Mouse (Mus musculus) Patski (cell line): Measurements from ENCODE around the gene Gm20388. TPM values are rescaled to one million over a fixed set of nuclear protein-coding genes. Genes with fewer than 3 reads are reported as not detected.

Experiments used
- ATAC-seq: fragments of 100-300 bp; one replicate; pipeline ENCODE4 v1.8.0; 2021
- CTCF ChIA-PET: fragments of 350-600 bp; sonication (Branson Sonifier 250); formaldehyde crosslinking; loops from one replicate; lab custom pipeline; 2022; ENCODE audit warnings: inconsistent platforms; lab: Charles Lee
- POLR2A ChIA-PET: fragments of 350-600 bp; sonication (Branson Sonifier 250); formaldehyde crosslinking; loops from one replicate; lab custom pipeline; 2022; ENCODE audit warnings: antibody characterized with exemption, inconsistent platforms; lab: Charles Lee
- DNase-seq: peaks from one replicate; pipeline ENCODE4 v3.0.0-alpha.2; 2011; ENCODE audit warnings: low read depth, low spot score
- H3K27me3 ChIP-seq: fragments of 371-371 bp; one replicate; pipeline ENCODE4 v1.5.1; 2021
- CTCF ChIP-seq: fragments of 100-300 bp; IDR thresholded peaks from one replicate; pipeline ENCODE4 v1.5.1; 2021
- in situ Hi-C: fragments of 300-500 bp; cut with MboI; formaldehyde crosslinking; loops from 3 replicates; pipeline ENCODE4 v1.11.1; 2018; ENCODE audit warnings: low pct_unique_long_range_greater_than_20kb, mixed read lengths
- polyA plus RNA-seq: library from polyadenylated mRNA; unstranded; gene quantifications from one replicate; pipeline ENCODE4 v1.2.3, GENCODE M21; 2021

Gene Gm20388
- polyA plus RNA-seq, 1 experiment from 2014 or later = 86.7 TPM

DNA sequence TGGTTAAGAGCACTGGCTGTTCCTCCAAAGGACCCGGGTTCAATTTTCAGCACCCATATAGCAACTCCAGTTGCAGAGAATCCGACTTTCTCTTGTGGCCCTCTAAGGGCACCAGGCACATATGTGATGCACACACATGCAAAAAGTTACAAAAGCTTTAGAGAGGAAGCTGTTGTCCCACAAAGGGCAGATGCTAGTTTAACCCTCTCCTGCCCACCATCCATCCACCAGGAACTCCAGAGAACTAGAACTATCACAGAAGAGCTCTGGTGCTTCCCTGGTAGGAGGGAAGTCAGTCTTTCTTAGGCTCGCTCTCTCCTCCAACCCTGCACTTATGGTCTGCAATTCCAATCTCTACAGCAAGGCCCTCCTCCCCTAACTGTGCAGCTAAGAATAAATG lies 3082.4 kb downstream of the Gm20388 start:
- no peaks in the 10 kb centered on the region for H3K27me3 ChIP-seq
- CTCF ChIA-PET = no interaction called here
- in situ Hi-C loops = no loop called here
- DNase-seq = no peak
- POLR2A ChIA-PET = no interaction called here
- TF ChIP-seq CTCF = no peak
- ATAC-seq = no peak

GRCm38 (mm10) chr8:122993740-122994139 lies 3083.1 kb downstream of the Gm20388 start:
- TF ChIP-seq CTCF = no peak
- in situ Hi-C loops = no loop called here
- H3K27me3 ChIP-seq = no peaks in the 10 kb centered on the region
- POLR2A ChIA-PET = no interaction called here
- ATAC-seq = no peak
- CTCF ChIA-PET = no interaction called here
- no peak for DNase-seq

DNA sequence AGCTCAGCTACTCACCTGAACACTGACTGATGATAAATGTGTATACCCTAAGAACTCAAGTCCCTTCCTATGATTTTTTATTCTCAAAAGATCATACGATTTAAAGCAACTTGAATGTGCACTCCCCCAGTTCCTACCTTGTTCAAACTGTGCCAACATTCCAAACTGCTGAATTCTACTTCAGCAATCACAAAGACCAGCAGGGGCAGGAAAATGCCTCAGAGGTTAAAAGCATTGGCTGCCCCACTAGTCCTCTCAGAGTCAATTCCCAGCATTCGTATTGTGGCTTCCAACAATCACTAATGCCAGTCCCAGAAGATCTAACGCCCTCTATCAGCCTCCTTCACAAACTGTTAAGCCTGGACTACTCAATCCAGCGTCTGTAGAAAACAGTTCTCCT lies 3087.3 kb downstream of the Gm20388 start:
- in situ Hi-C loops = no loop called here
- POLR2A ChIA-PET = no interaction called here
- no peak for TF ChIP-seq CTCF
- no peak for DNase-seq
- no peak for ATAC-seq
- no peaks in the 10 kb centered on the region for H3K27me3 ChIP-seq
- CTCF ChIA-PET = interaction anchor here (1.2 kb wide), 1 partner anchor 27 kb away, joined by 4 read pairs; no protein-coding TSS in a partner anchor

DNA sequence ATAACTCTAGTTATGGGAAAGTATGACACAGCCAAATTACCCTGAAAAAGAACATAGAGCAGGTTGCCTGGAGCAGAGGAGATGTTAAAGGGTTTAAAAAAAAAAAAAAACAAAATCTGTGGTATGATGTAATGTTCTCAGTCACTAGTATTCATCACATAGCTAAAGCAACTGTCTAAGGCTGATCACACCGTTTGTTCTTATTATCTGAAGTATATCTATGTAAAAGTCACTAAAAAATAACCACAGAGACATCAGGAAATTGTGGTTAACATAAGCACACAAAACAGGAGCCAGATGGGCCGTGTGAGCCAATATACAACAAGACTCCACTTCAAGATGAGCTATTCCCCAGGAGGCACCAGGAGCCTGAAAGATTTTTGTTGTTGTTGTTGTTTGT lies 3089.7 kb downstream of the Gm20388 start:
- POLR2A ChIA-PET = interaction anchor here (0.6 kb wide), 1 partner anchor 364 kb away, joined by 3 read pairs; no protein-coding TSS in a partner anchor
- in situ Hi-C loops = no loop called here

GRCm38 (mm10) chr8:123004033-123004922 lies 3093.6 kb downstream of the Gm20388 start:
- CTCF ChIA-PET = no interaction called here
- no peak for ATAC-seq
- H3K27me3 ChIP-seq = no peaks in the 10 kb centered on the region
- POLR2A ChIA-PET = interaction anchor here (0.6 kb wide), 3 partner anchors 9 to 247 kb away, joined by 3 read pairs; no protein-coding TSS in a partner anchor
- in situ Hi-C loops = no loop called here
- TF ChIP-seq CTCF = no peak
- DNase-seq = no peak

More for the DNA sequence above, 3089.7 kb downstream of the Gm20388 start:
- TF ChIP-seq CTCF = no peak
- CTCF ChIA-PET = no interaction called here
- DNase-seq (no peak), ATAC-seq (no peak)
- H3K27me3 ChIP-seq = no peaks in the 10 kb centered on the region

DNA sequence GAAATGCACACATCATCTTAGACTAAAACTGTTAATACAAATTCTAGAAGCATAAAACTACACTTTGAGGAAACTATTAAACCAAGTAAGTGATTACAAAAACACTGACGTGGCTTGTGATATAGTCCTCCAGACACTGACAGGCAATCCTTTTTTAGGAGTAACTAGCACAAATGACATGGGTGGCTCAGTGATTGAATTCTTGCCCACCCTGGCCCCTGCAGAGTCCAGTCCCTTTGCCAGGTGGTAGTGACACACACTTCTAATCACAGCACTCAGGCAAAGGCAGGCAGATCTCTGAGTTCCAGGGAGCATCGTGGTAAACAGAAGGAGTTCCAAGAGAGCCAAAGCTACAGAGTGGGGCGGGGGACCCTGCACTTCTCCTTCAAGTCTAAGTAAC lies 3094.7 kb downstream of the Gm20388 start:
- in situ Hi-C loops = no loop called here
- ChIA-PET POLR2A (interaction anchor here (0.6 kb wide), 2 partner anchors 38 to 248 kb away, joined by 3 read pairs; no protein-coding TSS in a partner anchor), CTCF (interaction anchor here (0.9 kb wide), 1 partner anchor 11 kb away, joined by 5 read pairs; no protein-coding TSS in a partner anchor)
- DNase-seq (no peak), ATAC-seq (no peak)
- H3K27me3 ChIP-seq = no peaks in the 10 kb centered on the region
- no peak for TF ChIP-seq CTCF

DNA sequence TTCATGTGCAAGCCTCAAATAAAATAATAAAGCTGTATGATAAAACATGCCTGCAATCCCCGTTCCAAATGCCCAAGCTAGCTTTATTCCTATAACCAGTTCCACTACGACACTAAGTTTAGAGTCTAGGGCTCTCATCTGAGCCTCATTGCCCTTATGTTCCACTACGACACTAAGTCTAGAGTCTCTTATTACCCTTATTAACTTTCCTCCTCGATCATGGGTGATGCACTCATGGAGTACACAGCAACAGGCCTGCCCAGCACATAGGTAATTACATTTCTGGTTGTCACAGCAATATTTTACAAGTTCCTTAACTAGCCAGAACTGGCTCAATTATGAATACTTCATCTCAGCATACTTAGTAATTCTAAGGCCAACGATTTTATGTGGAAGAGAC lies 3095.2 kb downstream of the Gm20388 start:
- ATAC-seq (no peak), DNase-seq (no peak)
- POLR2A ChIA-PET = no interaction called here
- no peak for TF ChIP-seq CTCF
- in situ Hi-C loops = no loop called here
- no peaks in the 10 kb centered on the region for H3K27me3 ChIP-seq
- CTCF ChIA-PET = interaction anchor here (0.9 kb wide), 1 partner anchor 11 kb away, joined by 5 read pairs; no protein-coding TSS in a partner anchor

DNA sequence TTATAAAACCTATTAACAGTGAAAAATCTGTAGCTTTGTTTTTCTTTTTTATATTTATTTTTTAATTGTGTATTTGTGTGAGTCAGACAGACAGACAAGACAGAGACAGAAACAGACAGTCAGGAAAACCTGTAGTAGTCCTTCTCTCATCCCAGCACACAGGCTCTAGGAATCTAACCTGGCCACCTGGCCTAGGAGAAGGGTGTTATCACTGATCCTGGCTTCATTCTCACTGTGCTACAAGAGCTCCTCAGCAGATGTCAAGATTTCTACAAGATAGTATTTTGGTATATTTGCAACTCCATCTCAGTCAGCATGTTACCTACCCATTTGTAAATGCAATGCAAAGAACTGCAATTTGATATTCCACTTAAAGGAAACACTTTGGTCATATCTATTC lies 3100.7 kb downstream of the Gm20388 start:
- no peak for TF ChIP-seq CTCF
- ChIA-PET CTCF (no interaction called here), POLR2A (interaction anchor here (1.1 kb wide), 1 partner anchor 9 kb away, joined by 3 read pairs; no protein-coding TSS in a partner anchor)
- H3K27me3 ChIP-seq = no peaks in the 10 kb centered on the region
- DNase-seq = no peak
- in situ Hi-C loops = no loop called here
- ATAC-seq = no peak

- ChIA-PET CTCF (interaction anchor here (1.0 to 1.2 kb wide), 2 partner anchors 10 to 12 kb away, joined by 3 to 4 read pairs; no protein-coding TSS in a partner anchor), POLR2A (interaction anchor here (1.3 kb wide), 1 partner anchor 25 kb away, joined by 3 read pairs; no protein-coding TSS in a partner anchor)
- TF ChIP-seq CTCF = no peak
- H3K27me3 ChIP-seq = no peaks in the 10 kb centered on the region
- ATAC-seq = no peak
- in situ Hi-C loops = no loop called here
- DNase-seq = no peak
These were observed 3103.8 kb downstream of the Gm20388 start for GRCm38 (mm10) chr8:123014429-123014828.

- POLR2A ChIA-PET = no interaction called here
- TF ChIP-seq CTCF = no peak
- ATAC-seq (no peak), DNase-seq (no peak)
- in situ Hi-C loops = no loop called here
- CTCF ChIA-PET = interaction anchor here (1.0 to 1.2 kb wide), 2 partner anchors 9 to 11 kb away, joined by 3 to 4 read pairs; no protein-coding TSS in a partner anchor
- H3K27me3 ChIP-seq = no peaks in the 10 kb centered on the region
These were observed 3104.4 kb downstream of the Gm20388 start for GRCm38 (mm10) chr8:123015074-123015473.

- TF ChIP-seq CTCF = no peak
- H3K27me3 ChIP-seq = no peaks in the 10 kb centered on the region
- DNase-seq (no peak), ATAC-seq (no peak)
- CTCF ChIA-PET = interaction anchor here (1.3 kb wide), 2 partner anchors 10 to 11 kb away, joined by 4 to 5 read pairs; no protein-coding TSS in a partner anchor
- POLR2A ChIA-PET = no interaction called here
- in situ Hi-C loops = no loop called here
These were observed 3106.5 kb downstream of the Gm20388 start for GRCm38 (mm10) chr8:123017143-123017542.
